Mouse (Mus musculus) left cerebral cortex, postnatal 4 days (tissue): ENCODE data around the gene Dcst1. TPM values are rescaled to one million over a fixed set of nuclear protein-coding genes. Genes with fewer than 3 reads are reported as not detected.

Experiments used
- DNase-seq: peaks from one replicate; pipeline ENCODE4 v3.0.0-alpha.2; 2022
- intact Hi-C: fragments of 180-260 bp; cut with DNase I; formaldehyde crosslinking; loops from one replicate; pipeline ENCODE4 v1.15.1; 2025
- total RNA-seq, 2 experiments: library from RNA; stranded (reverse); gene quantifications; 2 replicates each; pipeline ENCODE4 v1.2.3; 2021

Dcst1 gene
- under 1 TPM; 0.22 to 0.97 TPM for total RNA-seq

GRCm38 (mm10) chr3:89365153-89365485, at the start of gene Dcst1:
Dcst1 (minus strand) TSS chr3:89365253.
- no peak for DNase-seq
- intact Hi-C loops = no loop called here

- intact Hi-C loops = no loop called here
- DNase-seq = peak; percentile 97
These were observed 46.7 kb upstream of the Dcst1 start, which contains the start of gene Flad1 for GRCm38 (mm10) chr3:89411490-89412393. Flad1 (minus strand) TSS chr3:89411870.

- no peak for DNase-seq
- intact Hi-C loops = no loop called here
These were observed 45.8 kb upstream of the Dcst1 start for GRCm38 (mm10) chr3:89410864-89411263.

- intact Hi-C loops = no loop called here
- DNase-seq = no peak
These were observed 44.6 kb upstream of the Dcst1 start for GRCm38 (mm10) chr3:89409701-89410100.

- intact Hi-C loops = no loop called here
These were observed 43.4 kb upstream of the Dcst1 start for GRCm38 (mm10) chr3:89408448-89408847.

GRCm38 (mm10) chr3:89406887-89407286, 41.8 kb upstream of the Dcst1 start:
- intact Hi-C loops = no loop called here
- no peak for DNase-seq

More at GRCm38 (mm10) chr3:89408448-89408847, 43.4 kb upstream of the Dcst1 start:
- no peak for DNase-seq

GRCm38 (mm10) chr3:89402693-89403092, 37.6 kb upstream of the Dcst1 start, which contains the start of gene Lenep:
Lenep (minus strand) TSS chr3:89402793.
- no peak for DNase-seq
- intact Hi-C loops = no loop called here

GRCm38 (mm10) chr3:89401329-89401728, 36.3 kb upstream of the Dcst1 start:
- intact Hi-C loops = no loop called here
- no peak for DNase-seq

- intact Hi-C loops = no loop called here
These were observed 31.6 kb upstream of the Dcst1 start for GRCm38 (mm10) chr3:89396654-89397005.

GRCm38 (mm10) chr3:89395806-89396653, 31.0 kb upstream of the Dcst1 start:
- intact Hi-C loops = no loop called here

More at GRCm38 (mm10) chr3:89396654-89397005, 31.6 kb upstream of the Dcst1 start:
- no peak for DNase-seq

GRCm38 (mm10) chr3:89395419-89395805, 30.4 kb upstream of the Dcst1 start:
- intact Hi-C loops = no loop called here

More at GRCm38 (mm10) chr3:89395806-89396653, 31.0 kb upstream of the Dcst1 start:
- DNase-seq = peak; percentile 63

GRCm38 (mm10) chr3:89394894-89395256, 29.8 kb upstream of the Dcst1 start:
- intact Hi-C loops = no loop called here
- peak; percentile 90 for DNase-seq

More at GRCm38 (mm10) chr3:89395419-89395805, 30.4 kb upstream of the Dcst1 start:
- no peak for DNase-seq

GRCm38 (mm10) chr3:89394006-89394893, 29.2 kb upstream of the Dcst1 start, which contains the start of gene Zbtb7b:
Zbtb7b (minus strand) TSS chr3:89394776.
- intact Hi-C loops = no loop called here

GRCm38 (mm10) chr3:89393605-89394004, 28.6 kb upstream of the Dcst1 start:
- DNase-seq = peak; percentile 99
- intact Hi-C loops = no loop called here

More at GRCm38 (mm10) chr3:89394006-89394893, 29.2 kb upstream of the Dcst1 start, which contains the start of gene Zbtb7b:
- DNase-seq = peak; percentile 76

- peak; percentile 21 for DNase-seq
- intact Hi-C loops = no loop called here
These were observed 27.8 kb upstream of the Dcst1 start for GRCm38 (mm10) chr3:89392871-89393311.

- intact Hi-C loops = no loop called here
- peak; percentile 35 for DNase-seq
These were observed 26.8 kb upstream of the Dcst1 start for GRCm38 (mm10) chr3:89391663-89392511.

- intact Hi-C loops = no loop called here
- DNase-seq = no peak
These were observed 25.9 kb upstream of the Dcst1 start for GRCm38 (mm10) chr3:89390699-89391662.

GRCm38 (mm10) chr3:89390111-89390515, 25.1 kb upstream of the Dcst1 start:
- intact Hi-C loops = no loop called here
- DNase-seq = peak; percentile 29
